In the genomic region with DNA sequence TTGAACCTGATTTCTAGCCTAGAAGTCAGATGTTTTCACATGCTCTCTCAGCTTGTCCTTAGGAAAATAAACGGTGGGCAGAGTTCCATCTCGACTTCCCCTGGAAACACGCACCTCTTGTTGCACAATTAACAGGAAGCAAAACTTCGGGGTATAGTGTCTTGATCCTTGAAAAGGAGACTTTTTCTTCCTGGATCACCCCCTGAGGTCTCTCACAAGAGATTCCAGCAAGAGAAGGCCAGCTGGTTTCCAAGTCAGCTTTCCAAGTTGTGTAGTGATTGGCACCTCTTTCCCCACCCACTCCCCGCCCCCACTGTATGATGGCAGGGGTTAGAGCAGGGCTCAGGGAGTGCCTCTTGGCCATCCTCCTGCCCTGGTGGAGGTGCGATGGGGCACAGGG, we compare ENCODE assay signal across 27 mouse cellular contexts. TPM values are rescaled to one million over a fixed set of nuclear protein-coding genes. Genes with fewer than 3 reads are reported as not detected.
DNase-seq lines count a peak whose midpoint lies in the region; ATAC-seq lines count a peak whose summit lies in the region.
"Had no signal": no experiment of that assay in that cellular context is flagged by ENCODE, and none has a peak within 500 bp of the region (broad histone marks: within the 10 kb centered on the region; RNA-seq: fewer than 3 reads in every experiment).

No protein-coding gene starts in this region.

- 76% methylated on average over 6 of the region's 6 CpGs for WGBS in forebrain, embryonic 10.5 days
- WGBS in forebrain, embryonic 12.5 days: 79% methylated on average over 6 of the region's 6 CpGs
- WGBS in hindbrain, embryonic 10.5 days: 58% methylated on average over 6 of the region's 6 CpGs
- 65% methylated on average over 6 of the region's 6 CpGs for WGBS in hindbrain, embryonic 13.5 days

- H3K4me2 ChIP-seq in forebrain, embryonic 12.5 days: no peak overlapping the region
- no peak overlapping the region for H3K4me2 ChIP-seq in hindbrain, embryonic 13.5 days
- H3K4me2 ChIP-seq: embryonic facial prominence, embryonic 13.5 days; heart, embryonic 11.5 days; heart, embryonic 15.5 days; hindbrain, embryonic 15.5 days had no signal

- no peak for DNase-seq in forebrain, embryonic 10.5 days (ENCODE audit: extremely low spot score, low spot score)
- no peak for DNase-seq in hindbrain, embryonic 10.5 days (ENCODE audit: low spot score)
- peak; percentile 13 for DNase-seq in kidney, postnatal 10 days
- no peak for DNase-seq in kidney, adult 8-10 months
- DNase-seq: adrenal gland, adult 8-10 months; adrenal gland, postnatal 25 days; cerebellum, adult 11-12 months; cerebellum, adult 8-10 months; cerebellum, postnatal 10 days; cerebellum, postnatal 36 days; embryo, embryonic 11 days; forebrain, postnatal 0 days; gastrocnemius, adult 2 months; gastrocnemius, postnatal 14 days; heart, adult 18-20 months; heart, postnatal 10 days; heart, postnatal 36 days had no signal

- H3K27ac ChIP-seq in forebrain, embryonic 10.5 days: 0 out of 2 replicates have a peak overlapping the region, but pooled peaks have one; percentile 25
- H3K27ac ChIP-seq in forebrain, embryonic 12.5 days: no peak overlapping the region
- peak overlapping the region; percentile 31; the same call in 1 of the 2 replicates for H3K27ac ChIP-seq in hindbrain, embryonic 10.5 days
- H3K27ac ChIP-seq in hindbrain, embryonic 13.5 days: no peak overlapping the region
- H3K27ac ChIP-seq: embryonic facial prominence, embryonic 10.5 days; embryonic facial prominence, embryonic 13.5 days; gastrocnemius, adult 2 months; heart, embryonic 15.5 days; hindbrain, embryonic 15.5 days had no signal

- no peaks in the 10 kb centered on the region; the same call in 1 of the 2 replicates for H3K27me3 ChIP-seq in forebrain, embryonic 10.5 days (ENCODE audit: poor library complexity, severe bottlenecking)
- H3K27me3 ChIP-seq in forebrain, embryonic 12.5 days: no peaks in the 10 kb centered on the region
- no peaks in the 10 kb centered on the region for H3K27me3 ChIP-seq in hindbrain, embryonic 10.5 days (ENCODE audit: insufficient read depth, poor library complexity, severe bottlenecking)
- H3K27me3 ChIP-seq in hindbrain, embryonic 13.5 days: no peaks in the 10 kb centered on the region
- H3K27me3 ChIP-seq: embryonic facial prominence, embryonic 13.5 days; heart, embryonic 15.5 days; hindbrain, embryonic 15.5 days had no signal

- H3K9me3 ChIP-seq in forebrain, embryonic 10.5 days: no peaks in the 10 kb centered on the region
- no peaks in the 10 kb centered on the region for H3K9me3 ChIP-seq in forebrain, embryonic 12.5 days
- no peaks in the 10 kb centered on the region for H3K9me3 ChIP-seq in hindbrain, embryonic 10.5 days
- H3K9me3 ChIP-seq in hindbrain, embryonic 13.5 days: no peaks in the 10 kb centered on the region
- H3K9me3 ChIP-seq: embryonic facial prominence, embryonic 10.5 days; embryonic facial prominence, embryonic 13.5 days; heart, embryonic 15.5 days; hindbrain, embryonic 15.5 days had no signal

- no peak overlapping the region for H3K4me3 ChIP-seq in forebrain, embryonic 10.5 days
- no peak overlapping the region for H3K4me3 ChIP-seq in forebrain, embryonic 12.5 days (replicated peaks)
- H3K4me3 ChIP-seq in hindbrain, embryonic 10.5 days: no peak overlapping the region
- no peak overlapping the region for H3K4me3 ChIP-seq in hindbrain, embryonic 13.5 days
- H3K4me3 ChIP-seq: embryonic facial prominence, embryonic 10.5 days; embryonic facial prominence, embryonic 13.5 days; erythroblast, embryonic 14.5 days; gastrocnemius, adult 2 months; heart, embryonic 15.5 days; hindbrain, embryonic 15.5 days had no signal

- H3K9ac ChIP-seq in forebrain, embryonic 12.5 days: no peak overlapping the region
- H3K9ac ChIP-seq in hindbrain, embryonic 13.5 days: no peak overlapping the region
- H3K9ac ChIP-seq: embryonic facial prominence, embryonic 13.5 days; forebrain, postnatal 0 days; heart, embryonic 15.5 days; hindbrain, embryonic 15.5 days had no signal

- H3K36me3 ChIP-seq in forebrain, embryonic 10.5 days (replicated peaks): no peaks in the 10 kb centered on the region
- H3K36me3 ChIP-seq in forebrain, embryonic 12.5 days (replicated peaks): no peaks in the 10 kb centered on the region
- no peaks in the 10 kb centered on the region for H3K36me3 ChIP-seq in hindbrain, embryonic 10.5 days
- H3K36me3 ChIP-seq in hindbrain, embryonic 13.5 days: no peaks in the 10 kb centered on the region
- H3K36me3 ChIP-seq: embryonic facial prominence, embryonic 10.5 days; embryonic facial prominence, embryonic 13.5 days; heart, embryonic 15.5 days; hindbrain, embryonic 15.5 days had no signal

- no peak for ATAC-seq in forebrain, embryonic 12.5 days (ENCODE audit: low FRiP score)
- no peak for ATAC-seq in hindbrain, embryonic 13.5 days (ENCODE audit: low FRiP score)
- ATAC-seq: activated CD4-positive, CD25-positive, alpha-beta regulatory T cell, adult 4 months; forebrain, embryonic 14.5 days; forebrain, postnatal 0 days had no signal

- H3K4me1 ChIP-seq in forebrain, embryonic 10.5 days: peaks cover 39% of the 10 kb centered on the region
- peaks cover 34% of the 10 kb centered on the region for H3K4me1 ChIP-seq in forebrain, embryonic 12.5 days
- H3K4me1 ChIP-seq in hindbrain, embryonic 10.5 days (replicated peaks): peaks cover 54% of the 10 kb centered on the region
- peaks cover 48% of the 10 kb centered on the region for H3K4me1 ChIP-seq in hindbrain, embryonic 13.5 days (replicated peaks)

RNA-seq across cellular contexts. Expression of a gene that starts 28.9 kb away (rescaled TPM):
- polyA plus RNA-seq in forebrain, embryonic 10.5 days (2016; fragmentation: Nextera tagmentation; extraction: Ambion mirVana): 403 and 460 TPM in 2 replicates
- 1,306 and 1,372 TPM in 2 replicates for polyA plus RNA-seq in forebrain, embryonic 12.5 days (2016; fragmentation: Nextera tagmentation; extraction: Ambion mirVana)
- polyA plus RNA-seq in hindbrain, embryonic 10.5 days (2016; fragmentation: Nextera tagmentation; extraction: Ambion mirVana): 743 and 1,096 TPM in 2 replicates
- 2,103 and 2,232 TPM in 2 replicates for polyA plus RNA-seq in hindbrain, embryonic 13.5 days (2015; fragmentation: Nextera tagmentation; extraction: Ambion mirVana)
- polyA plus RNA-seq: erythroblast, embryonic 14.5 days had no signal

Comparison
In these comparisons a context has a peak if more than half of its experiments do, and no peak if none do; other contexts are left out.
1. H3K27ac ChIP-seq: peak in forebrain, embryonic 10.5 days (single experiment) and hindbrain, embryonic 10.5 days (single experiment); none in forebrain, embryonic 12.5 days (single experiment) and hindbrain, embryonic 13.5 days (single experiment).